9 mouse cellular contexts compared by ENCODE assay signal in the genomic region with DNA sequence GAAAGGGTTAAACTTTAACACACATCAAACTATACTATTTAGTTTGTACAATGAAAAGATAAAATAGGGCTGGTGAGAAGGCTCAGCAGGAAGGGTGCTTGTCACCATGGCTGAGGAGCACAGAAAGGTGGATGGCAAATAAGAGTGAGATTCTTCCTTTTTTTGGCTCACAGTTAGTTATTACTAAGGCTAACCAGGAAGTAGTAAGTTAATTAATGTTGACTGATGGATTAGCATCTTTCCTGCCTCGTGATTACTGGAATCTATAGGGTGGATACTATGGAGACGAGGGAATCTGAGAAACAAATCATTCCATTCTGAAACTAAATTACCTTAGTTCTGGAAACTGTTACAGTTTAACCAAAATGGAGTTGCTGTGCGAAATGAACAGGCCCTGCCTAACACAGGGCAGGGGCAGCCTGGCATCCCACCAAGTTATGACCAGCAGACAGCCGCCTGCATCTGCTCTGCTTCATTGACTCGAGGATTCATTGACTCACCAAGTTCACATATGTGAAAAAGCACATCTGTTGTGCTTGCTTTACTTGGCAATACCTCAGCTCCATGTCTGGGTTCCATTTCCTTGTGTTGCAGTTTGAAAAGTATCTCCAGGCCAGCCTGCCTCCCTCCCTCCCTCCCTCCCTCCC. TPM values are rescaled to one million over a fixed set of nuclear protein-coding genes. Genes with fewer than 3 reads are reported as not detected.
DNase-seq lines count a peak whose midpoint lies in the region; ATAC-seq and TF ChIP-seq lines count a peak whose summit lies in the region.
"Had no signal": no experiment of that assay in that cellular context is flagged by ENCODE, and none has a peak within 500 bp of the region (broad histone marks: within the 10 kb centered on the region; RNA-seq: fewer than 3 reads in every experiment).

No protein-coding gene starts in this region.

- no peak for TF ChIP-seq POLR2A in heart, adult 2 months (IDR thresholded peaks at IDR 0.05; ENCODE audit: insufficient read depth, low read depth, low read length)

- peak; percentile 44 to 48 for DNase-seq in heart, adult 2 months
- peak; percentile 91 for DNase-seq in Patski (ENCODE audit: low read depth, low spot score)
- DNase-seq in lung, postnatal 0 days (ENCODE audit: low spot score) = peak; percentile 71
- no peak for DNase-seq in adrenal gland, postnatal 14 days
- no peak for DNase-seq in left cerebral cortex, postnatal 14 days (ENCODE audit: low spot score in 2 of 2)
- no peak for DNase-seq in midbrain, embryonic 14.5 days

- H3K79me2 ChIP-seq in heart, adult 2 months (replicated peaks; ENCODE audit: control insufficient read depth, insufficient read depth, low read length) = no peaks in the 10 kb centered on the region

- no peak for TF ChIP-seq EP300 in heart, adult 2 months (IDR thresholded peaks at IDR 0.05; ENCODE audit: insufficient read depth, low read depth, low read length)
- no peak for TF ChIP-seq EP300 in lung, postnatal 0 days (IDR thresholded peaks at IDR 0.05)

- H3K9me3 ChIP-seq in heart, embryonic 11.5 days (replicated peaks; ENCODE audit: control insufficient read depth, low read length) = no peaks in the 10 kb centered on the region
- no peaks in the 10 kb centered on the region for H3K9me3 ChIP-seq in intestine, postnatal 0 days (ENCODE audit: control insufficient read depth)
- H3K9me3 ChIP-seq in lung, postnatal 0 days (ENCODE audit: low read length) = no peaks in the 10 kb centered on the region
- H3K9me3 ChIP-seq in midbrain, embryonic 14.5 days (ENCODE audit: control insufficient read depth, low read length) = no peaks in the 10 kb centered on the region
- H3K9me3 ChIP-seq: neural tube, embryonic 13.5 days had no signal

- intact Hi-C loops in heart, adult 2 months (cut with DNase I) = no loop called here
- intact Hi-C loops in left cerebral cortex, postnatal 14 days (cut with DNase I) = no loop called here

- POLR2A ChIA-PET in Patski (lab: Charles Lee) = interaction anchor here (0.6 to 1.3 kb wide), 3 partner anchors 16 to 48 kb away, joined by 3 to 5 read pairs (median 4); no protein-coding TSS in a partner anchor

- H3K27me3 ChIP-seq in heart, adult 2 months (ENCODE audit: control insufficient read depth, insufficient read depth, low read length) = no peaks in the 10 kb centered on the region
- no peaks in the 10 kb centered on the region for H3K27me3 ChIP-seq in heart, embryonic 11.5 days (ENCODE audit: control insufficient read depth, insufficient read depth, low read length)
- H3K27me3 ChIP-seq in Patski = no peaks in the 10 kb centered on the region
- no peaks in the 10 kb centered on the region for H3K27me3 ChIP-seq in intestine, postnatal 0 days (replicated peaks; ENCODE audit: control insufficient read depth, insufficient read depth, low read length)
- no peaks in the 10 kb centered on the region for H3K27me3 ChIP-seq in lung, postnatal 0 days (replicated peaks; ENCODE audit: insufficient read depth, low read length)
- H3K27me3 ChIP-seq in midbrain, embryonic 14.5 days (ENCODE audit: control insufficient read depth, insufficient read depth, low read length) = no peaks in the 10 kb centered on the region
- H3K27me3 ChIP-seq: neural tube, embryonic 13.5 days had no signal

- in situ Hi-C loops in Patski (cut with MboI; ENCODE audit: low pct_unique_long_range_greater_than_20kb) = no loop called here

- no peak overlapping the region for H3K4me3 ChIP-seq in heart, adult 2 months
- H3K4me3 ChIP-seq in heart, embryonic 11.5 days (ENCODE audit: low read depth, low read length) = no peak overlapping the region
- no peak overlapping the region for H3K4me3 ChIP-seq in intestine, postnatal 0 days (ENCODE audit: low read depth, low read length)
- no peak overlapping the region for H3K4me3 ChIP-seq in lung, postnatal 0 days (ENCODE audit: low read depth, low read length)
- H3K4me3 ChIP-seq in midbrain, embryonic 14.5 days (replicated peaks; ENCODE audit: low read depth, low read length) = no peak overlapping the region
- H3K4me3 ChIP-seq: neural tube, embryonic 13.5 days had no signal

- no peak overlapping the region for H3K4me2 ChIP-seq in heart, embryonic 11.5 days
- H3K4me2 ChIP-seq in intestine, postnatal 0 days (replicated peaks; ENCODE audit: low read depth) = no peak overlapping the region
- no peak overlapping the region for H3K4me2 ChIP-seq in lung, postnatal 0 days (replicated peaks; ENCODE audit: low read depth, low read length)
- no peak overlapping the region for H3K4me2 ChIP-seq in midbrain, embryonic 14.5 days (ENCODE audit: low read length)
- H3K4me2 ChIP-seq: neural tube, embryonic 13.5 days had no signal

- no peak overlapping the region for H3K9ac ChIP-seq in heart, adult 2 months (ENCODE audit: low read depth, low read length)
- H3K9ac ChIP-seq in heart, embryonic 11.5 days (ENCODE audit: low read depth, low read length) = no peak overlapping the region
- no peak overlapping the region for H3K9ac ChIP-seq in intestine, postnatal 0 days (ENCODE audit: low read depth, low read length)
- H3K9ac ChIP-seq in lung, postnatal 0 days (replicated peaks; ENCODE audit: low read depth) = no peak overlapping the region
- no peak overlapping the region for H3K9ac ChIP-seq in midbrain, embryonic 14.5 days (replicated peaks; ENCODE audit: low read length)
- H3K9ac ChIP-seq: neural tube, embryonic 13.5 days had no signal

- no peak for ATAC-seq in heart, embryonic 11.5 days (replicated peaks; ENCODE audit: insufficient number of reproducible peaks, low FRiP score, low TSS enrichment)
- ATAC-seq in Patski = peak; percentile 95
- ATAC-seq in intestine, postnatal 0 days = peak; percentile 54
- ATAC-seq in lung, postnatal 0 days = peak; percentile 81
- ATAC-seq in midbrain, embryonic 14.5 days (ENCODE audit: low FRiP score, low TSS enrichment) = no peak

- CTCF ChIA-PET in Patski (lab: Charles Lee) = interaction anchor here (1.1 kb wide), 2 partner anchors 19 to 28 kb away, joined by 3 read pairs; no protein-coding TSS in a partner anchor

- H3K27ac ChIP-seq in heart, adult 2 months = no peak overlapping the region
- H3K27ac ChIP-seq in heart, embryonic 11.5 days (ENCODE audit: low read depth, low read length) = no peak overlapping the region
- no peak overlapping the region for H3K27ac ChIP-seq in intestine, postnatal 0 days (ENCODE audit: low read depth, low read length)
- H3K27ac ChIP-seq in lung, postnatal 0 days (ENCODE audit: low read length) = no peak overlapping the region
- H3K27ac ChIP-seq in midbrain, embryonic 14.5 days (replicated peaks; ENCODE audit: low read depth, low read length) = no peak overlapping the region
- H3K27ac ChIP-seq: neural tube, embryonic 13.5 days had no signal

- H3K4me1 ChIP-seq in heart, adult 2 months (ENCODE audit: control insufficient read depth, insufficient read depth, low read length) = no peaks in the 10 kb centered on the region
- no peaks in the 10 kb centered on the region for H3K4me1 ChIP-seq in heart, embryonic 11.5 days (ENCODE audit: control insufficient read depth, insufficient read depth, low read length)
- H3K4me1 ChIP-seq in intestine, postnatal 0 days (replicated peaks; ENCODE audit: control insufficient read depth, insufficient read depth, low read length) = no peaks in the 10 kb centered on the region
- 0 out of 2 replicates have a peak, but pooled peaks cover under 1% of the 10 kb centered on the region for H3K4me1 ChIP-seq in lung, postnatal 0 days (ENCODE audit: insufficient read depth, low read depth, low read length)
- no peaks in the 10 kb centered on the region for H3K4me1 ChIP-seq in midbrain, embryonic 14.5 days (ENCODE audit: control insufficient read depth, insufficient read depth, low read length)
- H3K4me1 ChIP-seq: neural tube, embryonic 13.5 days had no signal

- H3K36me3 ChIP-seq in heart, adult 2 months (ENCODE audit: control insufficient read depth, insufficient read depth, low read length) = no peaks in the 10 kb centered on the region
- no peaks in the 10 kb centered on the region for H3K36me3 ChIP-seq in heart, embryonic 11.5 days (ENCODE audit: control insufficient read depth, insufficient read depth, low read length)
- no peaks in the 10 kb centered on the region for H3K36me3 ChIP-seq in intestine, postnatal 0 days (ENCODE audit: control insufficient read depth, insufficient read depth)
- H3K36me3 ChIP-seq in lung, postnatal 0 days (ENCODE audit: insufficient read depth, low read length) = no peaks in the 10 kb centered on the region
- no peaks in the 10 kb centered on the region for H3K36me3 ChIP-seq in midbrain, embryonic 14.5 days (ENCODE audit: control insufficient read depth, insufficient read depth, low read length)
- H3K36me3 ChIP-seq: neural tube, embryonic 13.5 days had no signal

- WGBS in heart, adult 2 months = 50% methylated on average over 5 of the region's 5 CpGs
- 53% methylated on average over 5 of the region's 5 CpGs for WGBS in heart, embryonic 11.5 days (ENCODE audit: insufficient replicate concordance)
- WGBS in intestine, postnatal 0 days = 14% methylated on average over 5 of the region's 5 CpGs
- WGBS in lung, postnatal 0 days = 38% methylated on average over 5 of the region's 5 CpGs
- WGBS in midbrain, embryonic 14.5 days = 68% methylated on average over 5 of the region's 5 CpGs

- TF ChIP-seq CTCF in heart, adult 2 months (IDR thresholded peaks at IDR 0.05) = no peak
- no peak for TF ChIP-seq CTCF in Patski (IDR thresholded peaks at IDR 0.05)
- TF ChIP-seq CTCF in intestine, postnatal 0 days (IDR thresholded peaks at IDR 0.05; ENCODE audit: low read depth) = no peak
- TF ChIP-seq CTCF in lung, postnatal 0 days (IDR thresholded peaks at IDR 0.05) = no peak

RNA-seq across cellular contexts. Expression of a gene that starts 15.0 kb away (rescaled TPM):
- total RNA-seq in heart, adult 2 months (2021) = 1 to 10 TPM; 2.5 to 2.9 TPM
- polyA plus RNA-seq in heart, adult 2 months (2012; rRNA removed) = 6.2 and 7.4 TPM in 2 replicates
- polyA plus RNA-seq in heart, embryonic 11.5 days (2014; fragmentation: Nextera tagmentation; extraction: Ambion mirVana) = 4.4 and 4.7 TPM in 2 replicates
- polyA plus RNA-seq in Patski (2021) = 31.8 TPM
- 4.1 and 4.3 TPM in 2 replicates for polyA plus RNA-seq in intestine, postnatal 0 days (2015; fragmentation: Nextera tagmentation; extraction: Ambion mirVana)
- 7.5 TPM in 2 replicates for polyA plus RNA-seq in lung, postnatal 0 days (2015; fragmentation: Nextera tagmentation; extraction: Ambion mirVana)
- 4.3 and 5.1 TPM in 2 replicates for total RNA-seq in adrenal gland, postnatal 14 days (2021)
- 10 to 100 TPM; 10.3 to 11.9 TPM for total RNA-seq in left cerebral cortex, postnatal 14 days (2021)
- polyA plus RNA-seq in midbrain, embryonic 14.5 days (2014; fragmentation: Nextera tagmentation; extraction: Ambion mirVana) = 20.2 and 22.0 TPM in 2 replicates

RNA-seq across cellular contexts. Expression of a gene that starts 46.4 kb away (rescaled TPM):
- total RNA-seq in heart, adult 2 months (2021) = 100 to 1,000 TPM; 221 to 288 TPM
- polyA plus RNA-seq in heart, adult 2 months (2012; rRNA removed) = 90.0 and 166 TPM in 2 replicates
- 296 and 339 TPM in 2 replicates for polyA plus RNA-seq in heart, embryonic 11.5 days (2014; fragmentation: Nextera tagmentation; extraction: Ambion mirVana)
- polyA plus RNA-seq in Patski (2021) = 6,297 TPM
- 1,058 and 1,193 TPM in 2 replicates for polyA plus RNA-seq in intestine, postnatal 0 days (2015; fragmentation: Nextera tagmentation; extraction: Ambion mirVana)
- polyA plus RNA-seq in lung, postnatal 0 days (2015; fragmentation: Nextera tagmentation; extraction: Ambion mirVana) = 251 and 269 TPM in 2 replicates
- 306 and 371 TPM in 2 replicates for total RNA-seq in adrenal gland, postnatal 14 days (2021)
- total RNA-seq in left cerebral cortex, postnatal 14 days (2021) = 100 to 1,000 TPM; 179 to 186 TPM
- 117 and 130 TPM in 2 replicates for polyA plus RNA-seq in midbrain, embryonic 14.5 days (2014; fragmentation: Nextera tagmentation; extraction: Ambion mirVana)

Comparison
In these comparisons a context has a peak if more than half of its experiments do, and no peak if none do; other contexts are left out.
1. DNase-seq: peak in heart, adult 2 months (2 of 2), Patski (single experiment) and lung, postnatal 0 days (single experiment); none in adrenal gland, postnatal 14 days (single experiment), left cerebral cortex, postnatal 14 days (0 of 2) and midbrain, embryonic 14.5 days (single experiment).
2. ATAC-seq: peak in Patski (single experiment), intestine, postnatal 0 days (single experiment) and lung, postnatal 0 days (single experiment); none in heart, embryonic 11.5 days (single experiment) and midbrain, embryonic 14.5 days (single experiment).